Mouse (Mus musculus) urinary bladder, adult 2 months (tissue): ENCODE data around the gene Tom1l2. TPM values are rescaled to one million over a fixed set of nuclear protein-coding genes. Genes with fewer than 3 reads are reported as not detected.

Source experiments
- DNase-seq: peaks from one replicate; pipeline ENCODE4 v3.0.0; 2022; ENCODE audit warnings: low spot score
- polyA plus RNA-seq: library from polyadenylated mRNA; depleted of rRNA; stranded (reverse); fragments of >200 nt; gene quantifications from 2 replicates; pipeline ENCODE4 v1.2.3, GENCODE M21; 2012; rRNA removed

Tom1l2 gene
- polyA plus RNA-seq, 1 experiment: 71.5 TPM

GRCm38 (mm10) chr11:60176975-60177657 lies 175.6 kb downstream of the Tom1l2 start:
- DNase-seq: no peak

Other genes starting within 250 kb of the Tom1l2 start
- gene Rai1, start 247.9 kb downstream of the Tom1l2 start, polyA plus RNA-seq: 35.1 and 45.3 TPM in 2 replicates
- 157 and 168 TPM in 2 replicates for gene Srebf1, start 130.3 kb downstream of the Tom1l2 start, polyA plus RNA-seq
- 2.3 and 2.7 TPM in 2 replicates for gene Drc3, start 424 bp upstream of the Tom1l2 start, polyA plus RNA-seq
- gene Gid4, start 64.2 kb upstream of the Tom1l2 start, polyA plus RNA-seq: 21.5 and 28.1 TPM in 2 replicates
- 24.9 and 25.3 TPM in 2 replicates for gene Atpaf2, start 65.6 kb upstream of the Tom1l2 start, polyA plus RNA-seq
- gene Drg2, start 101.7 kb upstream of the Tom1l2 start, polyA plus RNA-seq: 46.2 and 49.0 TPM in 2 replicates
- 0.03 and 0.06 TPM in 2 replicates for gene Myo15, start 116.4 kb upstream of the Tom1l2 start, polyA plus RNA-seq
- gene Alkbh5, start 183.5 kb upstream of the Tom1l2 start, polyA plus RNA-seq: 17.0 and 25.0 TPM in 2 replicates